Mouse (Mus musculus) cerebellum, postnatal 25 days (tissue): Measurements from ENCODE around the gene Fmo2.

Experiments
- DNase-seq, 2 experiments: peaks; one replicate each; pipeline ENCODE4 v3.0.0; 2021; ENCODE audit warnings: mixed read lengths in 2 of 2

Gene Fmo2

DNA sequence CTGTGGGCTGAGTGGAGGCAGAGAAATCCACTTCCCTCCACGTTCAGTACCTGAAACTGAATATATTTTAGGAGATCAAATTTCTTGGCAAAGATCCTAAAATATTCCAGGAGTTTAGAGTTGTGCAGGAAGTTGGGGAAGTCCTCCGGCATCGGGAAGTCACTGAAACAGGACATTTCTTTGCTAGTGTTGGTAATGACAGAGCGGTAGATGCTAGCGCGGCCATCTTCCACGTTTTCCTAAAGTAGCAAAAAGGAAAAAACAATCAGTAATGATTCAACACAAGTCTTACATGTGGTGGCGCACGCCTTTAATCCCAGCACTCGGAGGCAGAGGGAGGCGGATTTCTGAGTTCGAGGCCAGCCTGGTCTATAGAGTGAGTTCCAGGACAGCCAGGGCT, 9.9 kb downstream of the Fmo2 start:
- no peak for DNase-seq

DNA sequence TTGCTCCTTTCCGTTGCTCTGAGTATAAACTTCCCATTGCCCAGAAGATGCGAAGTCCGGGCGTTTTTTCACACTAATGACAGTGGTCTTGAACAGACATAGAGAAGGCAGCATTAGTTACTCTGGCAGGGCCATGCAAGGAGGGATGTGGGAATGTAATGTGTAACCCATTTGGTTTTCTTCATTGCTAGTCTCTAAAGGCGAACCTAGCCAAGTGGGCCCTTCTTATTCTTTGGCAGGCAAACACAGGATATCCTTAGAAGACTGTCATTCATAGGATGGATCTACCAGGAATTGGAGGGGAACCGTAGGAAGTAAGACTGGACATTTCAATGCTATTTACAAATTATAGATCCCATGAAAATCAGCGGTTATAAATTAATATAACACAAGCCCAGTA, 10.9 kb downstream of the Fmo2 start:
- DNase-seq, result no peak

DNA sequence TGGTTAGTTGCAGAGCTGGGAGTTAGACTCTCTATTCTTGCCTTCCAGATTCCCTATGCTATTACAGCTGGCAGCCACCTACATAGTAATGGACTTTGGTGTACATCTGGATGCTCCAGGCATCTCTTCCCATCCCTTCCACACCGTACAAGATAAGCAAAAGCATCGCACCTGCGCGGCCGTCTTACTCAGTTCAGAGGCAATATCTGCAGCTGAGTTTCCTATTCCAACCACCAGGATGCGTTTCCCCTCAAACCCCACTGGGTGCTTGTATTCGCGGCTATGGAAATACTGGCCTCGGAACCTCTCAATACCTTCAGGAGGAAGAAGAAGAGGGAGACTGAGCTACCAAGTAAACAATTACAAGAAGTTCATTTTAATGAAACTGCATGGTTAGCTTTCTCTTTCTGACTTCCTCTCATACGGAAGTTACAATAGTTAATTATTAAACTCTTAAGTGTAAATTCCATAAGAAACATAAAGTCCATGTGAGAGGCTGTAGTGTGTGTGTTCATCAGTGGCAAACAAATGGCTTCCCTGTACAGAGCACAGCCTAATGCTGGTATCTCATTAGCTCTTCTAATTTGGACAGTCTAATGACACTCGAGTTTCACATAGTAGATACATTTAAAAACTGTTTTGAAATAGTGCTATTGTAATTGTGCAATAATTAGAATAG, 12.2 kb downstream of the Fmo2 start:
- DNase-seq, result no peak

DNA sequence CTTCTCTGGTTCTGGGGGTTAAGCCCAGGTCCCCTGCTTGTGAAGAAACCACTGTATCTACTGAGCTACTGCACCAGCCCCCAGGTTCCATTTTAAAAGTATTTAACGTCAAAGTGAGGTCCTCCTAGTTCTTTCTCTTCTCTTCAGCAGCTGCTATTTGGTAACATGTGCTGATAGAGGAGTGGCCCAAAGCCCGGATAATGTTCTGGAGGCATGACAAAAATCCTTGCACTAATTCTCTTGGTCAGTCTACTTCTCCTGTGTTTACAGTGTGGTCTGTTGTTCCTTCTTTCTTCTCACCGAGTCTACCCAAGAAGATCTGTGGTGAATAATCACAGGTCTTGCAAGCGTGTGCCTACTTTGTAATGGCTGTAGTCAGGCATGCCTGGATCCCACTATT, 15.8 kb downstream of the Fmo2 start:
- DNase-seq, result no peak

DNA sequence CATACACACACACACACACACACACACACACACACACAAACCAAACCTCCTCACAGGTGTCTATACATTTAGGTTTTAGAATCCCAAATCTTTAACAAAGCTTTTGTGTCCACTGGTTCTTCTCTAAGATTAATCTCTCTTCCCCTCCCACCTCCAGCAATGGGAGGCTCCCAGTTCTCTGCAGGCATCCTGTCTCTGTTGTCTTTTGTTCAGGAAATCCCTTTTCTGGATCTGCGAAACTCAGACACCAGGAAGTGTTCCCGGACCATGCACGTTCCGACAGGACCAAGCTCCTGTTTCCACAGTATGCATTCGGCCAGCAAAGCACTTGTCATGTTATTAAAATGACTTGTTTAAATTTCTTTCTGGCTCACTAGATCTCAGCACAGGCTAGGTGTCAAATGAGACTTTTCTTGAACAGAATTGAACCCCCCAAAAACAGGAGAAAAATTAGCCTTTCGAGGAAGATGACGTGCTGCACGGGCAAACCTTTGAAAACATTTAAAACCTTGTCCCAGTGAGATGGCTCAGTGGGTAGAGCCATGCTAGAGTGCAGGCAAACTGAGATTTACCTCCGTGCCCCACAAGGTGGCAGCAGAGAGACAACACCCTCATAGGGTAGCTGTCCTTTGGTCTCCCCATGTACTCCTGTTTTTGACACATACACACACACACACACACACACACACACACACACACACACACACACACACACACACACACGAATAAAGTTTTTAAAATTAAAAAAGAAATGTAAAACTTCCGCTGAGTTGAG, 18.7 kb downstream of the Fmo2 start:
- peak; percentile 21 to 63 for DNase-seq

DNA sequence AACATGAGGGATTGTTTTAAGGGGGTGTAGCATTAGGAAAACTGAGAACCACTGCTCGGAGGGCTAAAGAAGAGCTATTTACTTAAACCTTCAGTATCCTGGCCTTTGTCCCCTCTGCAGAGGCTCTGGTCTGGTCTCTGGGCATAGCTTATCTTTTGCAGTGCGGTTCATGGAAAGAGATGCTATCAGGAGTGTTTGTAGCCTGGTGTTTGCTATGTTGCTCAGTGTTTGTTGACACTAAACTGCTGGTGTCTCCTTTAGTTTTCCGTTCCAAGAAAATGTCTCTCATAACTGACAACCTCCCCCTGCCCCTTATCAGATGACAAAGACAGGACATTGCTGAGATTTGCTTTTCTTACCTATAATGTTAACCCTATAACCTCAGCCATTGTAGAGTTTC, 23.4 kb downstream of the Fmo2 start:
- DNase-seq, result no peak

DNA sequence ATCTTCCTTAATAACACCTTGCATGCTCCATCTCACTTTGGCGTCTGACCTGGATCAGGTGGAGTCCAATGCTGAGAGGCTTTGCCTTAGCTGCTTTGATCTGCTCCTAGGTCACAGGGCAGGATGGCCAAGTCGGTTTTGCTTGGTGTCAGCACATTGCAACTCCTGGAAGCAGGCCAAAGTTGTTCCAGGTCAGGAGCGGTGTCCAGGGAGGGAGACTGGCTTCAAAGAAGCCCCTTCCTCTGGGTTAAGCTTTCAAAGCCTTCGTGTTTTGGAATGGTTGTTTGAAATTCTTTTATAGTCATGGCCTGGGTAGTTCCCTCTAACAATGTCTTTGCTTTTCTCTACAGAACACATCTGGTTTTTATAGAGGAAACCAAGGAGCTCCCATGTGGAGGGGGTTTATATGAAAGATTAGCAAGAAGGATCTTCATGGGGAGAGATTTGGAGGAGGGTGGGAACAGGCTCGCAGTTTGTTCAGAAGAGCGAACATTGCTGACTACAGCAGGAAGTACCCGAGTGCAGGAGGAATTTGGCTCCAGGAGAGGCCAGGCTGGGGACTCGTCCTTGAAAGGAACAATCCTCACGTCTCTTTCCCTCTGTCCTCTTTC, 26.7 kb downstream of the Fmo2 start:
- no peak for DNase-seq

DNA sequence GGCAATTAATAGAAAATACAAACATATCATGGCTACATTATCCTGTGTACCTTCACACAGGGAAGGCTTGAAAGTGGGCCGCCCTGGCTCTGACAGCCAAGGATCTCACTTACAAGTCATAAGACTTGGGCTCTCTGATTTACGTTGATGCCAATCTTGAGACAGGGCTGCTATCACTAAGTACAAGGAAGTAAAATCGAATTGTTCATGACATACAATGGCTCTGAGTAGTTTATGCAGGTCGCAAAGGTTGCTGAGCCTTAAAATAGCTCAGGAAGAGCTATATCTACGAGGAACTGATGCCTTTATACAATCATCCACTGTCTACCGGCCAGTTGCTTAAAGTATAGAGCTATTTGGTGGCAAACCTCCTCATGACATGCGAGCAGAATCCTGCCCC, 27.5 kb downstream of the Fmo2 start:
- DNase-seq, result no peak

DNA sequence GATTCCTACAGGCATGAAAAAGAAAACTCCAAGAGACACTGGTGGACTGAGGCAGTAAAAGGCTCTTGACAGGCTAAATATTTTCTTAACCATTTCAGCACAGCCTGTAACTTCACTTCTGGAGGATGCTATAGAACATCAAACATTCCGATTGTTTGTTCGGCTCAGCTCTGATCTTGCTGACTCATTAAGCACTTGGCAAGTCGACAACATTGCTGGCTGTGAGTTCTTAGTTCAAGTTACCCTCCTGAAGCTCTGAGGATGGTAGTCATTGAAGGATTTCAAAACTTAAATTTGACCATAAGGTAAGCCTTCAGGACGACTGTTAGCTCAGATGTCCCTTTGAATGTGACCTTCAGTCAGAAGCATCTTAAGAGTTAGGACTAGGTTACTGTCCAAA, 31.1 kb downstream of the Fmo2 start:
- DNase-seq, result no peak

DNA sequence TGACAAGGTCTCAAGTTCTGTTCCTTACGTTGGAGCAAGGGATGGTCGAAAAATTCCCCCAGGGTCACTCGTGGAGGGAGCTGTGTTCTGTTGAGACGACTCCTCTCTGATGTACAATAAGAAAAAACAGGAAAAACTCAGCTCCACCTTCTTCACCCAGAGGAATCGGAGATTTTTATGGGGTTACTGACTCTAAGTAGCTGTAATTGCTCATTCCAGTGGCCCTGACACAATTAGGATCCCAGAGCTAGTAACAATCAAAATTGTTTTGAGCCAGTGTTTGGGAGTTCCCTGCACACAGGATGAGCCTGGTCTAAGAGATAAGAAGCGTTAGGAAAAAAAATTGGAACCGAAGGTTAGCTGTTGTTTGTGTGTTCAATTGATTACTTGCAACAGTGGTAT, 32.2 kb downstream of the Fmo2 start, which contains the start of gene Fmo1:
Gene Fmo1, minus strand, starts transcription at position 331 of the 402 bp plus-strand sequence.
- DNase-seq, result no peak

DNA sequence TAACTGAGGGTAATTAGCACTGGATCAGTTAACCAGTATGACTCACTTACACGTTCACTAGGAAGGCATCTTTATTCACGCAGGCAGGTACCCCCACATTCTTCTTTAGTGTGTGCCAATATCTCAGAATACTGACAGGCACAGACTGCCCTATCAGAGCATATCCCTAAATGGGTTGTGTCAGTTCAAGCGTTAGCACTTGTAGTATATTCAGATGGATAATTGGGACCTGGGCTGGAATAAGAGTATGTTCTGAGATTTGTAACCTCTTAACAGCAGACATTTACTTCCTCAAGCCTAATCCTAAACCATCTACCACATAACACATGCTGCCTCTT, 33.1 kb downstream of the Fmo2 start:
- no peak for DNase-seq

DNA sequence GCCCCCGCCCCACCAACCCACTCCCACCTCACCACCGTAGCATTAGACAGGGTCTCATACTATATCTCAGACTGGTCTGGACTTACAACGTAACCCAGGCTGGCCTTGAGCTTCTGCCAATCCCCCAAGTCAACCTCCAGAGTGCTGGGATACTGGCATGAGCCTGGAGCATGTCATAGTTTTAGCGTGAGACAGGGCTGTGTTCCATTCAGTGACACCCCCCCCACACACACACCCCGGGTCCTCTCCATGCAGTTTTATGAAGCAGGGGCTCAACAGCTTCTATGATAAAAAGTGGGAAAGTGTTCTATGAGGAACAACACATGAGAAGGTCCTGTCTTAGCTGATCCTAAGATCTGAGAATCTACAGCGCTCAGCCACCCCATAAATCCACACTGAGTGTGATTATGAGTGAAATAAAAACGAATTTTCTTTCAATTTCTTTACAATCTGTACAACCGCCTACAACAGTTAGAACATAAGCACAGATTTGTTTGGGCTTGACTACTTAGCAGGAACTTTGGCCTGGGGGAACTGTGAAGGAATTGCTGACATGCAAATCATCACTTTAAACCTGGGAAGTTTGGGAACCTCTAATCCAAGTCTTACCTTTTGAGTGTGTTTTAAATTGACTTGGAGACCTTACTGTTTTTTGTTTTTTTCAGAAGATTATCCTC, 33.6 kb downstream of the Fmo2 start:
- no peak for DNase-seq

DNA sequence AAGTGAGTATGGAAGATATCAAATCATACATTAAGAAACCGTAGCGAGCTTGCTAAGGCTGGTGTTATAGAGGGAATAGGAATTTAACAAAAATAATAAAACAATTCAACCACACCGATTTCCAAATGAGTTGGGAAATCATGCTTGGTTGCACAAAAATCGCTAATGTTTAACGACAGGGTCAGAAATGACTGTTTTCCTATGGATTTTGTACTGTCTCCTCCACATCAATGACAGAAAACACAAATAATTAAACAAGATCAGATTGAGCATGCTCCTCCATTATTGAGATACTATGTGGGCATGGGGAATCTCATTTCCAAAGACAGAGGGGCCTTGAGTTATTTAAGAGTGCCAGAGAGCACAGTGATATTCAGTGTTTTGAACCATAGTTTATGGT, 34.2 kb downstream of the Fmo2 start:
- DNase-seq, result no peak

DNA sequence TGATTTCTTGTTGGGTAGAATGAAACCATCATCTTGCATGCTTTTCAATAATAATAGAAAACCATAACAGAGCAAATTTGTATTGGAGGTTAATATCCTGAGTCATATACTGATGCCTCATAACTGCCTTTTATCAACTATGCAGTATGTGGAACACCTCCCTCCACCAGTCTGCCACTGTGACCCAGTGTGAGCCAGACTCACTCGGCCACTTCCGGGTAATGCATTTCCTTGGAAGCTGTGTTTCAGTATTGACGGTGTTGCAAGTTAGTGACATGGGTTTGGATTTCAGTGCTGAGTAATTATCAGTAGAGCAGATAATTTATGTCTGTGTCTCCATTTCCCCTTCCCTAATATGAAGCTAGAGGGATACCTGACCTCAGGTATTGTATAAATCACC, 34.9 kb downstream of the Fmo2 start:
- no peak for DNase-seq

DNA sequence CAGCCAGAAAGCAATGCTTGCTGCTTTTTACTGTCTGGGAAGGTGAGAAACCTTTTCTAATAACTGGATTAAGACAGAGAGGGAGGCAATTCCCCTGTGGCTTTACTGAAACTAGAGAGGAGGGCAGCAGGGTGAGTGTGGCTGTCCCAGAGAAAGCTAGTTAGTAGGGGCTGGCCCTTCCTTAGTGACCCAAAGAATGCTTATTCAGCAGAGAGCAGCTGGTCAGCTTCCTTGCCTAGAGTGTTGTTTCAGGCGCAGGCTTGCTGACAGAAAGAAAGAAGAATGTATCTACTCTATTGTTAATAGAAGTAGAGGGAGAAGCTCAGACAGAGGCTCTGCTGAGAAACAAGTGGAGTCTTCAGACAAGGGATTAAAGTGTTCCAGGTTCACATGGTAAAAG, 36.2 kb downstream of the Fmo2 start:
- no peak for DNase-seq

DNA sequence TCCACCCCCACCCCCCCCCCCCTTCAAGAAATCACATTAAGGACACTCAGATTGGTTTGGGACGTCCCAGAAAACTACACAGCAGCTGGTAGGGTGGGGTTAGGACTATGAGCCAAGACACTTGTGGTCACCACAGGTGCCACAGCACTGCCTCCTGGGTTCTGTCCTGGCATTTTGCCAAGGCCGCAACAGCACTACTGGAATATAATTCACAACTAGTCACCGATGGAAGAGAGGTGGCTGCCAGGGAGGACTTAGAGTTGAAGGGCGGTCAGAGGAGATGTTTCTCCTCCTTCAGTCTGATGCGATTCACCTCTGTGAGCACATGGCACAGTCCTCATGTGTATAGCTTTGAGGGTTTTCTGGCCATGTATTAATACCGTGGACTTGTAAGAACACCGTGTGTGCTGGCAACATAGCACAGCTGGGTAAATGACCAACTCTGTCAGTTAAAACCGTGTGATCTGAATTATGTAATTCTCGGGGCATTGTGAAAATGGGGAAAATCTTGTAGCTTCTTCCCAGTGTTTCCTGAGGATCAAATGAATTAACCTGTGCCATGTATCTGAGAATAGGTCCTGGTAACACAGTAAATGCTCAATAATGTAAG, 38.4 kb downstream of the Fmo2 start:
- peak in 1 of 2 experiments; percentile 11 for DNase-seq

DNA sequence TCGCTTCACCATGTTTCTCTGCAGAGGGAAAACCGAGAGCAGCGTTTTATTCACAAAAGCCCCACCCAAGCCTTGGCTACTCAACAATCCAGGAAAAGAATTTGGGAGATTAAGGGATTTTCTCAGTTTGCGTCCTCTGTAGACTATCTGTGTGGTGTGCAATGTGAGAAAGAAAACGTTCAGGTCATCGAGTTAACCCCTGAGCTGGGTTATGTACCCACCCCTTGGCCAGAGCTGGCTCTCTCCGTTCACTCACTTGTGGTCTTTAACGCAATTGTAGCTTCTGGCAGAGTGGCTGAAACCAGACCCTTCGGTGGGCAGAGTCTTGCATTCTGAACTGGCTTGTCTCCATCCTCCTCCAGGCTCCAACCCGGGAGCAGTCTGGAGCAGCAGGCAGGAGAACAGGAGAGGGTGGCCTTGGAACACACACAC, 39.0 kb downstream of the Fmo2 start:
- peak in 1 of 2 experiments; percentile 5 for DNase-seq

DNA sequence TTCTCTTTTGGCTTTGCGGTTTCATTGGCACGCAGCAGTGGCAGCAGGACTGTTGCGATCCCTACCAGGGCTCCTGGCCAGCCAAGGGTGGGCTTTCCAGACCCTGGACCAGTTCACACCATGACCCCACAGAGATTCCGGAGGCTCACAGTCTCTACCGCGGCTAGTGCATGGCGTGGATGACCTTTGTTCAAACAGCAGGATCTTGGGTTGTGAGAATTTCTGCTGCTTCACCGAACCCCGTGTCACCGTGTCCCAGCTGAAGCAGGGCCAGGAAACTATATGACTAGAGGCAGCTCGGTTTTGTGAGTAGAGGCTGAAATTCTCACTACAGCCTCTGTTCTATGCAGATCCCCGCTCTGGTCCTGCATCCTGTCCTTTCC, 39.8 kb downstream of the Fmo2 start:
- DNase-seq, result peak; percentile 23 to 26

DNA sequence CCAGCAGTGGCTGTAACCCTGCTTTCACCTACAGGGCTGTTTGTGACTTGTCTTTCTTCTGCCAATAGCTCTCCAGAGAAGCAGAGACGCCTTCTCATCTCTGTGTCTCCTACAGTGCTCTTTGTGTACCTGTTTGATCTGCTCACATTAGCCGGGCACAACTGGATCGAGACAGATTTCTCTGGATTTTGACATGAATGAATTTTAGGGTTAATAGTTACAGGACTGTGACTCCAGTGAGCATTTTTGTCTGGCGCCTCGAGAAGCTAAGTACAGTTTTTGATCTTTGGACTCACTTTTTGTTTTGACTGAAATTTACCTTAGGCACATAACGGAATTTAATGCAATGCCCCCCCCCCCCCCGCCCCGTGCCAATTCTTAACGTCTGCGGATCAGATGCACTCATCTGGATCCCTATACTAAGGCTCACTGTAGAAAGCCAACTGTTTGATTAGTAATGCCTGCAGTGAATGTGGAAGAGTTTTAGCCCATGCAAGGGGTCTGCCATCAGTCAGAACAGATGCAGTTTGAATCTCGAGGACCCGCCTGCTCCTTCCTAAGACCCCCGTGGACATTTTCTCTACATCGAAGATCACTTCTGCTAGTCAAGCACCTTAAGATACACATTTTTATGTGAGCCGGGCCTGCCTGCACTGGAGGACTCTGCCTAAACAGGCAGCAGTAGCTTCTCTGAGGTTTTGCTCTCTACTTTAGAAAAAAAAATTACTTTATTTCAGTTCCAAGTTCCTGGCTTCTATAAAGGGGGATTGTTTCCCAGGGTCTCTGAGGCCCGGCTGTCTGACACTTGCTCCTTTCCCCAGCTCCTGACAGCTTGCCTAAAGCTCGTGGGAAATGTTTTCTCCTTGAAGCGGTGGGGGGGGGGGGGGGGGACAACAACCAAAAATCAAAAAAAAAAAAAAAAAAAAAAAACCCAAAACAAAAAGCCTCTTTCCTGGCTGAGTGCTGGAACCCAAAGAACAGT, 40.5 kb downstream of the Fmo2 start:
- DNase-seq, result no peak

DNA sequence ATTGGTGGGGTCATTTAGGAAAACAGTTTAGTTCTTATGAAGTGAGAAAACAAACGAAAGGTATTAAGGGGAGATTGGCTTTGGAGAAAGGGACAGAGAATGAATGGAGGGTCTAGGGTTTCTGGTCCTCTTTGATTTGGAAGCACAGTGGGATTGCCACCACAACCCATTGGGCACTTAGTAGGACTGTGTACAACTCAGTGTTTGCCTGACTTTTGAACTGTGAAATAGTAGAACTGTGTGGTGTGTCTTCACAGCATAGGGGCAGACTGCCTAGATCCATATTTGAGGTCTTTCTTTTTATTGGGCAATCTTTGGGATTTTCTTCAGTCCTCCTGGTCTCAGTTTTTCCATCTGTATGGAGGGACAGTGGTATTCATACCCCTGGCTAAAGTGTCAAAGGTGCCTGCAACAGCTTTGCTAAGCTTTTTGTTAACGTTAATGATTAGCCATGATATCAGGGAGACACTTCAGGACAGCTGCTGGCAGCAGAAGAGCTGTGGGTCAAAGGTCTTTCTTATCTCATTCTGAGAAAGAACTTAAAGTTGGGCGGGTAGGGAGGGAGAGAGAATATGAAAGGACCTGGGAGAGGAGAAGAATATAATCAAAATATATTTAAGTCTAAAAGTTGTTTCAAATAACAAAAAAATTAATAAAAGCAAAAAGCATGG, 44.6 kb downstream of the Fmo2 start:
- DNase-seq, result no peak

DNA sequence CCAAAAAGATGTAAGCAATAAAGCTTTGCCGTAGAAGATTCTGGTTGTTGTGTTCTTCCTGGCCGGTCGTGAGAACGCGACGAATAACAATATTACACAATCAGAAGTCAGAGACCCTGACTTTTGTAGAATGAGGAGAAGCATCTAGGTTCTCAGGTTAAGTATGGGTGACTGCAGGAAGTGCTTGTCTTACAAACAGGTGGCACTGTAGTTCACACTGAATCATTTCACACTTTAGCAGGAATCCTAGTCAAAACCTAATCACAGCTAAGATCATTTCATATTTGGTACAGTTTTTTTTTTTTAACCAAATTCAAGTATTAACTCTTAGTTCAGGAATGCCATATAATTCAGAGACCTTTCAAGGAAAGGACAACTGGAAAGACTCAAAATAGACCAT, 51.0 kb downstream of the Fmo2 start:
- no peak for DNase-seq
